Mouse (Mus musculus) heart, adult 10 weeks (tissue): ENCODE results near the gene Fastk. TPM values are rescaled to one million over a fixed set of nuclear protein-coding genes. Genes with fewer than 3 reads are reported as not detected.

Experiments
- polyA plus RNA-seq: library from polyadenylated mRNA; stranded (reverse); fragments of 350-450 nt; fragmentation: Illumina TruSeq; extraction: RNeasy Lipid Tissue Mini Kit (QIAGEN cat#74804); gene quantifications from one replicate; pipeline ENCODE4 v1.2.3, GENCODE M21; 2014; ENCODE audit warnings: low read depth, low replicate concordance

Fastk gene
- polyA plus RNA-seq, result 266 TPM

DNA sequence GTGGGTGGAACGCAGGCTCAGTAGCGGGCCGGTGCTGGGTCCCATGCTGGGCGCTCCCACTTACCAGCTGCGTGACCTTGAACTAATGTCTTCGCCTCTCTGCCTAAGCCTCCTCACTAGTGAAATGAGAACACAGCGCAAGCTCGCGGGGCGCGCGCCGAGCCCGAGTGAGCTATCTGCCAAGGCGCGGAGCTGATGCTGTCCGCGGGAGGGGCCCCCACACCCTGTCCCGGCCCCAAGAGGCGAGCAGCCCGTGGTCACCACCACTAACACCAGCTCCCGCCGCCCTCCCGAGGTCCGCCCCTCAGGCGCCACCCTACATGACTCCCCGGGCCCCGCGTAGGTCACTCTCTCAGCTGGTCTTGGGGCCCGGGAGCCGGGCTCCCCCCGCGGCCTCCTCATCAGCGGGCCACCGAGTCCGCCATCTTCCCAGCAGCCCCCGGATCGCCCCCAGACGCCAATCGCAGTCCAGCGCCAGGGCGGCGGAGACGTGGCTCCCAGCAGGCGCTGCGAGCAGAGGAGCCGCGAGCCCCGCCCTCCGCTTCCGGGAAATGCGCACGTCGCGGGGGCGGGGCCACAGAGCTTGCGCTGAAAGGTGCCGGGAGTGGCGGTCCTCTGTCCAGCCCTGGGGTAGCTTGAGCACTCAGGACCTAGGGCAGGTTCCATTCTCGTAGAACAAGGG is at the start of gene Fastk:
Gene Fastk, minus strand, starts transcription at position 542 of the 682 bp plus-strand sequence.

DNA sequence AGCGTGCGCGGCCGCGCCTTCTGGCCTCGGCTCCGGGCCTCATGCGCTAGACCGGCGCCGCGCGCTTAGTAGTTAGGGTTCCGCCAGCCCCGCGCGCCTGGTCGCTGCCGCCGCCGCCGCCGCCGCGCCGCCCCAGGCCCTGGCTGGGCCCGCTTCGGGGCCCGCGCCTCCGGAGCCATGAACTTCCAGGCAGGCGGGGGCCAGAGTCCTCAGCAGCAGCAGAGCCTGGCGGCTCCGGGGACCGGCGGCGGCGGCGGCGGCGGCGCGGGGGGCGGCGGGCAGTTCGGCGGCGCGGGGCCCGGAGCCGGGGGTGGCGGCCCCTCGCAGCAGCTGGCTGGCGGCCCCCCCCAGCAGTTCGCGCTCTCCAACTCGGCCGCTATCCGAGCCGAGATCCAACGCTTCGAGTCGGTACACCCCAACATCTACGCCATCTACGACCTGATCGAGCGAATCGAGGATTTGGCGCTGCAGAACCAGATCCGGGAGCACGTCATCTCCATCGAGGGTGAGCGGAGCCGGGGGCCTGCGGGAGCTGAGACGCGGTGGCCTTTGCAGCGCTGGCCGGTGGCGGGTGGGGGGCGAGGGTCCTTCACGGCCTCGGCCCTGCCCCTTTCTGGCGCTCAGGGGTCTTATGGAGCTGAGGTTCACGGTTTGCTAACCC is 7.1 kb upstream of the Fastk start, which contains the start of gene Agap3:
Gene Agap3, plus strand, starts transcription at position 148 of the 661 bp plus-strand sequence.

DNA sequence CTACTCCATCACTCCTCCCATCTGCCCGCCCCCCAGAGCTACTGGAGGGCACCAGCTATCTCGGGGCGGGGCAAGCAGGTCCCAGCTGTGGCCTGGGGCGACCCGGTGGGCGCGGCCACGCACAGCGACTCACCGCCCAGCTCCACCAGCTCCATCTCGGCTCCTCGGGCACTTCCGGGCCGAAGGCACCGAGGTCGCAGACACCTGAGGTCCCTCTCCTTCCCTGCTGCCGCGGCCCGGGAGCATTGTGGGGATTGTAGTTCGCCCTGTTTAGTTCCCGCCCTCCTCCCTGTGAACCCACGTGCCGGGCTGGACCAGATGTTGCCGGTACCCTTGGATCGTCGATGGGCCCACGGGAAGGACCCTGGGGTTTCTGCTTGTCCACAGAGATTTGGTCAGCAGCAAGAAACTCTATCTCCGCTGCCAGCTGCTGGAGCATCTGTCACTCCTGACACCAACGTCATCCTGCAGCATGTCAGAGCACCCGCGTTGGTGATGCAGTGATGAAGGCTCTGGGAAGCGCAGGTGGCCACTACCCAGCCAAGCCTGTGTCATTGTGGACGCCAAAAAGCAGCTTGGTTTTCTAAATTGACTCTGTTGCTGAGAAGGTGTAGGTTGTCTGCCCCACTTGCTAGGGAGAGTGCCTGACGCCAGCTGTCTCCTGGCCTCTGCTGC is 2.7 kb upstream of the Fastk start, which contains the start of gene Tmub1:
Gene Tmub1, minus strand, starts transcription at position 231 of the 675 bp plus-strand sequence.

GRCm38 (mm10) chr5:24423129-24424003 is 21.7 kb downstream of the Fastk start, which contains the start of the genes Cdk5 and Slc4a2:
Gene Cdk5 (minus strand): TSS chr5:24423530.
Gene Slc4a2 (plus strand): TSS chr5:24423837.

DNA sequence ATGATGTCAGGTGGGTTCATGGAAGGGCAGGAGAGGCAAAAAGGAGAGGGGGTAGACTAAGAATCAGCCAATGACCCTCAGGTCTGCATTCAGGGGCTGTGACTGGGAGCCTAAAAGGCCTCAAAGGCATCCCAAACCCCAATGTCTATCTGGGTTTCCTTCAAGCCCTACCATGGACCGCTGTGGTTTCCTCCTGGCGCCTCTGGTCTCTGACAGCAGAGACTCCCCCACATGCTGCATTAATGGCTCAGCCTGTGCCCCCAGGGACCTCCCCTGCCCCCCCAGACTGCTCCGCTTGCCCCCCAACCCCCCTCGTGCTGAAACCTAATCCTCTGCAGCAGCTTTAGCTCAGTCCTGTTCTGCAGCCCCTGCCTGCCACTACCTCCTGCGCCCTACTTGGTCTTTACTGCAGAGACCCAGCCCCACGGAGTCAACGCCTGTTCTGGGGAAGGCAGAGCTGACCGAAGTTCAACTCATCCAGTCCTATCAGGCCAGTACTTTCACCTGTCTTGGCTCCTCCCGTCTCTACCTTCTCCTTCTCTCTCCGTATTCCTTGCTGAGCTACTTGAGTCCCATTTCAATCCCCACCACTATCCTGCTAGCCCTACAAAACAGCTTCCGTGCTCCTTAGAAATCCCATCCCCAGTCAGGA is 31.9 kb downstream of the Fastk start, which contains the start of gene Asic3:
Gene Asic3, plus strand, starts transcription at position 351 of the 652 bp plus-strand sequence.

GRCm38 (mm10) chr5:24393392-24393997 is 51.6 kb downstream of the Fastk start, which contains the start of gene Abcb8:
Gene Abcb8 (plus strand): TSS chr5:24393663.

DNA sequence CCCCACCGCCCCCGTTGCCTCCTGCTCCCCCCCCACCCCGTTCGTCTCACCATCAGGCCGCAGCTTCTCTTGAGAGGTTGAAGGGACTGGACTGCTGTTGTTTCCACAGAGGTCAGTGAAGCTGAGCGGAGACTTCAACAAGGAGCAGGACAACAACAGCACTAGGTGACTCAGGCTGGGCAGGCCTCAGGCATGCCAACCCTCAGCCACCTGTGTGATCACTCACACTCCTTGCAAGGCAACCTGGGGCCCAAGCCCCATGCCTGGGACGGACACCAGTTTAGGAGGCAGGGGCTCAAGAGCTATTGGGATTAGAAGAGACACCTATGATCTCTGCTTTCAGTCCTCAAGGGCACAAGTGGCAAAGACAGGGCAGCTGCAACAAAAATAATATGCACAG is 53.2 kb downstream of the Fastk start, which contains the start of gene Atg9b:
Gene Atg9b, minus strand, starts transcription at position 280 of the 400 bp plus-strand sequence.

Other genes with a start within 250 kb of the Fastk start
- 73.4 TPM for gene Kcnh2, start 93.7 kb downstream of the Fastk start, polyA plus RNA-seq
- gene Nos3, start 80.5 kb downstream of the Fastk start, polyA plus RNA-seq, result 18.7 TPM
- gene Atg9b, start 53.1 kb downstream of the Fastk start, polyA plus RNA-seq, result 1.4 TPM
- 90.0 TPM for gene Abcb8, start 51.6 kb downstream of the Fastk start, polyA plus RNA-seq
- gene Asic3, start 31.9 kb downstream of the Fastk start, polyA plus RNA-seq, result 0.21 TPM
- gene Cdk5, start 21.8 kb downstream of the Fastk start, polyA plus RNA-seq, result 23.0 TPM
- 24.9 TPM for gene Slc4a2, start 21.4 kb downstream of the Fastk start, polyA plus RNA-seq
- 18.0 TPM for gene Tmub1, start 2.6 kb upstream of the Fastk start, polyA plus RNA-seq
- 83.9 TPM for gene Agap3, start 6.9 kb upstream of the Fastk start, polyA plus RNA-seq
- gene Gbx1, start 81.9 kb upstream of the Fastk start, polyA plus RNA-seq, result not detected
- 88.1 TPM for gene Asb10, start 95.7 kb upstream of the Fastk start, polyA plus RNA-seq
- not detected for gene 4931409K22Rik, start 111.5 kb upstream of the Fastk start, polyA plus RNA-seq
- gene Abcf2, start 132.2 kb upstream of the Fastk start, polyA plus RNA-seq, result 59.9 TPM
- gene Chpf2, start 141.5 kb upstream of the Fastk start, polyA plus RNA-seq, result 6.5 TPM
- 61.2 TPM for gene Smarcd3, start 179.1 kb upstream of the Fastk start, polyA plus RNA-seq
- gene Nub1, start 240.2 kb upstream of the Fastk start, polyA plus RNA-seq, result 36.8 TPM